Mouse (Mus musculus) thymus, adult 2 months (tissue): ENCODE measurements around the gene B2m.

Experiments
- CTCF ChIP-seq: fragments of 200-500 bp; IDR thresholded peaks from 2 replicates; pipeline ENCODE4 v1.5.1; 2012; ENCODE audit warnings: mild to moderate bottlenecking, control low read depth, low read length, moderate library complexity, borderline replicate concordance; ENCODE audit not compliant: control insufficient read depth, poor library complexity, insufficient read depth; ENCODE audit errors: extremely low read depth
- POLR2A ChIP-seq: fragments of 200-500 bp; IDR thresholded peaks from 2 replicates; pipeline ENCODE4 v1.6.1; 2012; ENCODE audit warnings: mild to moderate bottlenecking, low read length, control low read depth, moderate library complexity; ENCODE audit not compliant: control insufficient read depth, poor library complexity, insufficient read depth; ENCODE audit errors: extremely low read depth

- TF ChIP-seq POLR2A (no peak), CTCF (no peak)
Measured at GRCm38 (mm10) chr2:122164293-122164692, 16.8 kb downstream of the B2m start.
